Comparison of ENCODE assay signal across 22 mouse cellular contexts in genomic region chr1:137174081-137174480, GRCm38 (mm10).
A peak's percentile ranks its signal among the peaks of the same experiment; 100 is the strongest.
DNase-seq lines count a peak whose midpoint lies in the region; ATAC-seq lines count a peak whose summit lies in the region.
"Had no signal": no experiment of that assay in that cellular context is flagged by ENCODE, and none has a peak within 500 bp of the region (broad histone marks: within the 10 kb centered on the region; RNA-seq: fewer than 3 reads in every experiment).

No protein-coding gene starts in this region.

- H3K27me3 ChIP-seq in midbrain, embryonic 11.5 days (ENCODE audit: control insufficient read depth, insufficient read depth, low read length), result no peaks in the 10 kb centered on the region
- H3K27me3 ChIP-seq in midbrain, embryonic 10.5 days (ENCODE audit: low read depth, poor library complexity, severe bottlenecking), result no peaks in the 10 kb centered on the region
- no peaks in the 10 kb centered on the region; the same call in 1 of the 2 replicates for H3K27me3 ChIP-seq in intestine, embryonic 16.5 days (replicated peaks; ENCODE audit: control insufficient read depth, insufficient read depth, low read length)
- H3K27me3 ChIP-seq: embryonic facial prominence, embryonic 12.5 days; forebrain, embryonic 12.5 days; heart, embryonic 13.5 days; hindbrain, embryonic 15.5 days had no signal

- no peak overlapping the region for H3K4me2 ChIP-seq in midbrain, embryonic 11.5 days
- H3K4me2 ChIP-seq in intestine, embryonic 16.5 days (ENCODE audit: low read depth, low read length), result no peak overlapping the region
- H3K4me2 ChIP-seq: embryonic facial prominence, embryonic 12.5 days; forebrain, embryonic 12.5 days; heart, embryonic 13.5 days; hindbrain, embryonic 15.5 days had no signal

- H3K9ac ChIP-seq in midbrain, embryonic 11.5 days (ENCODE audit: low read length), result no peak overlapping the region
- H3K9ac ChIP-seq in intestine, embryonic 16.5 days (ENCODE audit: low read depth, low read length), result no peak overlapping the region
- H3K9ac ChIP-seq: embryonic facial prominence, embryonic 12.5 days; forebrain, embryonic 12.5 days; heart, embryonic 13.5 days; hindbrain, embryonic 15.5 days had no signal

- WGBS in midbrain, embryonic 11.5 days, result 44% methylated on average over 5 of the region's 5 CpGs
- WGBS in midbrain, embryonic 10.5 days, result 52% methylated on average over 5 of the region's 5 CpGs
- WGBS in intestine, embryonic 16.5 days, result 66% methylated on average over 5 of the region's 5 CpGs

- H3K4me3 ChIP-seq in midbrain, embryonic 11.5 days (ENCODE audit: low read depth, low read length), result no peak overlapping the region
- no peak overlapping the region for H3K4me3 ChIP-seq in midbrain, embryonic 10.5 days
- H3K4me3 ChIP-seq in intestine, embryonic 16.5 days (ENCODE audit: low read length), result no peak overlapping the region
- H3K4me3 ChIP-seq: embryonic facial prominence, embryonic 12.5 days; forebrain, embryonic 12.5 days; gastrocnemius, adult 2 months; heart, embryonic 13.5 days; hindbrain, embryonic 15.5 days had no signal

- DNase-seq in embryo, embryonic 9.5 days (ENCODE audit: extremely low spot score), result peak; percentile 2
- no peak for DNase-seq in embryo, embryonic 11 days
- peak; percentile 67 for DNase-seq in midbrain, embryonic 11.5 days (ENCODE audit: low spot score, missing footprints)
- no peak for DNase-seq in midbrain, embryonic 10.5 days (ENCODE audit: low spot score)
- DNase-seq in WW6 (ENCODE audit: low read depth, low spot score), result peak; percentile 60
- no peak for DNase-seq in adrenal gland, postnatal 10 days
- DNase-seq: adrenal gland, adult 8-10 months; cerebellum, adult 11 months; cerebellum, adult 8-10 months; cerebellum, postnatal 14 days; gastrocnemius, adult 2 months; gastrocnemius, postnatal 25 days; heart, postnatal 4 days; kidney, adult 11 months; kidney, adult 9 months had no signal

- no peaks in the 10 kb centered on the region for H3K36me3 ChIP-seq in midbrain, embryonic 11.5 days (ENCODE audit: control insufficient read depth, insufficient read depth, low read length)
- H3K36me3 ChIP-seq in midbrain, embryonic 10.5 days, result no peaks in the 10 kb centered on the region
- no peaks in the 10 kb centered on the region for H3K36me3 ChIP-seq in intestine, embryonic 16.5 days (ENCODE audit: control insufficient read depth, insufficient read depth, low read length)
- H3K36me3 ChIP-seq: embryonic facial prominence, embryonic 12.5 days; forebrain, embryonic 12.5 days; heart, embryonic 13.5 days; hindbrain, embryonic 15.5 days had no signal

- peaks cover 2% of the 10 kb centered on the region; the same call in 1 of the 2 replicates for H3K4me1 ChIP-seq in midbrain, embryonic 11.5 days (ENCODE audit: control insufficient read depth, insufficient read depth, low read length)
- H3K4me1 ChIP-seq in midbrain, embryonic 10.5 days, result 0 out of 2 replicates have a peak, but pooled peaks cover 5% of the 10 kb centered on the region
- H3K4me1 ChIP-seq in intestine, embryonic 16.5 days (ENCODE audit: control insufficient read depth, insufficient read depth, low read length), result no peaks in the 10 kb centered on the region
- H3K4me1 ChIP-seq: embryonic facial prominence, embryonic 12.5 days had no signal

- no peaks in the 10 kb centered on the region for H3K9me3 ChIP-seq in midbrain, embryonic 11.5 days (ENCODE audit: control insufficient read depth, low read length)
- no peaks in the 10 kb centered on the region for H3K9me3 ChIP-seq in midbrain, embryonic 10.5 days (replicated peaks)
- no peaks in the 10 kb centered on the region for H3K9me3 ChIP-seq in intestine, embryonic 16.5 days (ENCODE audit: control insufficient read depth, low read length)
- H3K9me3 ChIP-seq: embryonic facial prominence, embryonic 12.5 days; forebrain, embryonic 12.5 days; heart, embryonic 13.5 days; hindbrain, embryonic 15.5 days had no signal

- no peak for ATAC-seq in midbrain, embryonic 11.5 days (ENCODE audit: low FRiP score)
- no peak for ATAC-seq in intestine, embryonic 16.5 days
- ATAC-seq: forebrain, embryonic 16.5 days; inflammation-experienced regulatory T-cells, adult 6 months had no signal

- H3K27ac ChIP-seq in midbrain, embryonic 11.5 days (ENCODE audit: low read depth, low read length), result no peak overlapping the region
- H3K27ac ChIP-seq in midbrain, embryonic 10.5 days (replicated peaks), result no peak overlapping the region
- H3K27ac ChIP-seq in intestine, embryonic 16.5 days (ENCODE audit: low read length), result no peak overlapping the region
- H3K27ac ChIP-seq: embryonic facial prominence, embryonic 12.5 days; forebrain, embryonic 12.5 days; gastrocnemius, adult 2 months; heart, embryonic 13.5 days; hindbrain, embryonic 15.5 days had no signal

Comparison
In these comparisons a context has a peak if more than half of its experiments do, and no peak if none do; other contexts are left out.
1. DNase-seq: peak in embryo, embryonic 9.5 days (single experiment), midbrain, embryonic 11.5 days (single experiment) and WW6 (single experiment); none in embryo, embryonic 11 days (single experiment), midbrain, embryonic 10.5 days (single experiment) and adrenal gland, postnatal 10 days (single experiment).